Mouse (Mus musculus) midbrain, embryonic 11.5 days (tissue): ENCODE measurements around the gene Depp1. TPM values are rescaled to one million over a fixed set of nuclear protein-coding genes. Genes with fewer than 3 reads are reported as not detected.

Source experiments
- ATAC-seq: fragments of 200-750 bp; cut with Nextera tagmentation; 2 replicates; pipeline ENCODE4 v1.8.0; 2017; ENCODE audit warnings: moderate TSS enrichment, moderate library complexity; ENCODE audit not compliant: low FRiP score
- DNase-seq: peaks from one replicate; pipeline ENCODE4 v3.0.0; 2015; ENCODE audit warnings: low spot score; ENCODE audit errors: missing footprints
- H3K27ac ChIP-seq: fragments of 300-500 bp; sonication (generic); 2 replicates; pipeline ENCODE4 v1.5.1; 2014; ENCODE audit warnings: low read depth, low read length
- H3K27me3 ChIP-seq: fragments of 300-500 bp; sonication (generic); 2 replicates; pipeline ENCODE4 v1.6.1; 2014; ENCODE audit warnings: mild to moderate bottlenecking, low read length, moderate library complexity, mixed read lengths; ENCODE audit not compliant: control insufficient read depth, insufficient read depth
- H3K36me3 ChIP-seq: fragments of 300-500 bp; sonication (generic); 2 replicates; pipeline ENCODE4 v1.6.1; 2014; ENCODE audit warnings: mild to moderate bottlenecking, low read length, moderate library complexity, mixed read lengths; ENCODE audit not compliant: control insufficient read depth, insufficient read depth
- H3K4me1 ChIP-seq: fragments of 300-500 bp; sonication (generic); 2 replicates; pipeline ENCODE4 v1.6.1; 2014; ENCODE audit warnings: low read length; ENCODE audit not compliant: control insufficient read depth, insufficient read depth
- H3K4me2 ChIP-seq: fragments of 300-500 bp; sonication (generic); 2 replicates; pipeline ENCODE4 v1.6.1; 2014; ENCODE audit warnings: mild to moderate bottlenecking, moderate library complexity
- H3K4me3 ChIP-seq: fragments of 300-500 bp; sonication (generic); 2 replicates; pipeline ENCODE4 v1.5.1; 2014; ENCODE audit warnings: low read depth, low read length
- H3K9ac ChIP-seq: fragments of 300-500 bp; sonication (generic); 2 replicates; pipeline ENCODE4 v1.6.1; 2014; ENCODE audit warnings: low read length
- H3K9me3 ChIP-seq: fragments of 300-500 bp; sonication (generic); 2 replicates; pipeline ENCODE4 v1.6.1; 2016; ENCODE audit warnings: low read length; ENCODE audit not compliant: control insufficient read depth
- WGBS: fragments of 180-500 bp; shearing (Covaris S2); extraction: QIAGEN DNeasy Blood & Tissue Kit; methylation state at CpG from one replicate; pipeline ENCODE4 v1.1.7; 2014; 5-methylcytosine and 5-hydroxymethylcytosine counted together
- polyA plus RNA-seq: library from polyadenylated mRNA; unstranded; fragments of >200 nt; fragmentation: Nextera tagmentation; extraction: Ambion mirVana; gene quantifications from 2 replicates; pipeline ENCODE4 v1.2.1, GENCODE M21; 2014

Depp1 gene
- polyA plus RNA-seq, 1 experiment from 2014 or later, result 6.5 TPM

DNA sequence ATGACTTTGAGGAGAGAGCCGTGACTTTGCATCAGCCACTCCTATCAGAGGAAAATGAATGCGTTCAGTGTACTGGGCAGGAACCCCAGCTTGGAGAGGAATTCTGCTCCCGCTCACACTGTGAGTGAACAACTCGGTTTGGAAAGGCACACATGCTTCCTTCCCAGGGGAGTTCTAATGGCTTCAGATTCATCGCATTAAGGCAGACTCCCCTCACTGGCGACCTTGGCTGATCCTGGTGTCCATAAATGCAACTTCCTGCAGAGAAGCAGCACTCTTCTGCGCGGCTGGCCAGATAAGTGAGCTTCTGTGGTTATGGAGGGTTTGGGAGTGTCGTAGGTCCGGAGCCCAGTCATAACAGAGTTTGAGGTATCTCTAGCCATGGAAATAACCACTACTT is 20.6 kb upstream of the Depp1 start:
- no peak overlapping the region for H3K27ac ChIP-seq
- no peak overlapping the region for H3K4me3 ChIP-seq

DNA sequence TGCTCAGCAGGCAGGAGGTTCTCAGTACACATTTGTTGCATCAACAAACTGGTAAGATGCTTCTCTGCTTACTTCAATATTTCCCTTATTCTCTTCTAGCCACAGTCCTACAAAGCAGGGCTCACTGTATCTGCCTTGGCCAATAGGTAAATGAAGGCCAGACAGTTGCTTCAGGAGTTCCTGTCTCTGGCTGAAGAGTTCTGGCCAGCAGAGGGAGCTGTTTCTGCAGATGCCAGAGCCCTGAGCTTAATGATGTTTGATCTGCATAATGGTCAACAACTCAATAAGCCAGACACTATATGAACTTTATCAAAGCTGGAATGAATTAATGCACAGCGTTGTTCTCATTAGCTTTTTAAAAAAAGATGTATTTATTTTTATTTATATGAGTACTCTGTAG is 18.3 kb upstream of the Depp1 start:
- WGBS, result 47% methylated on average over 1 of the region's 1 CpGs
- no peaks in the 10 kb centered on the region for H3K9me3 ChIP-seq
- H3K36me3 ChIP-seq, result no peaks in the 10 kb centered on the region
- H3K4me3 ChIP-seq, result no peak overlapping the region
- peak; percentile 90 for DNase-seq
- ATAC-seq, result no peak
- peaks cover 4% of the 10 kb centered on the region; the same call in 1 of the 2 replicates for H3K4me1 ChIP-seq
- H3K27me3 ChIP-seq, result no peaks in the 10 kb centered on the region
- no peak overlapping the region for H3K4me2 ChIP-seq
- no peak overlapping the region for H3K27ac ChIP-seq
- no peak overlapping the region for H3K9ac ChIP-seq

More for the DNA sequence above, 20.6 kb upstream of the Depp1 start:
- peaks cover 4% of the 10 kb centered on the region; the same call in 1 of the 2 replicates for H3K4me1 ChIP-seq
- no peak overlapping the region for H3K9ac ChIP-seq
- H3K27me3 ChIP-seq, result no peaks in the 10 kb centered on the region
- no peak overlapping the region for H3K4me2 ChIP-seq
- no peaks in the 10 kb centered on the region for H3K9me3 ChIP-seq
- DNase-seq (peak; percentile 84), ATAC-seq (no peak)
- 91% methylated on average over 10 of the region's 10 CpGs for WGBS
- peaks cover 8% of the 10 kb centered on the region; the same call in 1 of the 2 replicates for H3K36me3 ChIP-seq

DNA sequence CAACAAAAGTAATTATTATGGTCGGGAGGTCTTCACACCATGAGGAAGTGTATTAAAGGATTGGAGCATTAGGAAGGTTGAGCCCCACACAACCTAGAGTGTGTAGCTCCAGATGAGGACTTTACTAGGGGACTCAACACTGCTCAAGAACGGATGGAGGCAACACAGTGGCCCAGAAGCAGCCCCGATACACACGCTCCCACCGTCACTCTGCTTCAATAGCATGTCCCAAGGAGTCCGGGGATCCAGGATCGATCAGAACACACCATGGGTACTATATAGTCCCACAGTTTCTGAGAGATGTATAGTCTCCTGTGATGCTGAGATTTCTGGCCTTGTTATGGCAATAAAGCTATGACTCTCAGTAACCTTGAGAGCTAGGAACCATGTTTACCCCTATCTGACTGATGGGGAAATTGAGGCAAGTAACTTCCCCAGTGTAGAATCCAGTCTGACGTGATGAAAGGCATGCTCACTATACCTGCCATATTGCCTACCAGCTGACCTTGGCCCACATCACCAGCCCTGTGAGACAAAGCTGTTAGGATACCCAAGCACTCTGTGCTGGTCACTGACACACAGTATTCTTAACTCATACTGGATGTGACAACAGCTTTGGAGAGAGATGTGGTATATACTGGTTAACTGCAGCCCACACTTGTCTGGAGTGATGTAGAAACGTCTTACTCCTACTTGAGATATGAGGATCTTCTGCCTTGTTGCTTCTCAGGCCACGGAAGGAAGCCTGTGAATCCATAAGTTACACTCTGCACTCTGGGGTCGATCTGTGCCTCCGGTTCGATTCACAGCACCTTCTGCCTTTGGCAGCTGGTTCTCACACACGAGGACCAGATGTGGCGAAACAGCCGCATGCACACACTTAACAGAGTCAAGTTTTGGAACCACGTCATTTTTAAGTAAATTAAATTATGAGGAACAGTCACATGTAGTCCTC is 16.4 kb upstream of the Depp1 start:
- no peak overlapping the region for H3K9ac ChIP-seq
- no peak overlapping the region for H3K4me3 ChIP-seq
- H3K27ac ChIP-seq, result no peak overlapping the region
- H3K4me1 ChIP-seq, result peaks cover 3% of the 10 kb centered on the region; the same call in 1 of the 2 replicates
- H3K9me3 ChIP-seq, result no peaks in the 10 kb centered on the region
- no peak overlapping the region for H3K4me2 ChIP-seq
- no peak for ATAC-seq
- DNase-seq, result peak; percentile 81
- H3K36me3 ChIP-seq, result no peaks in the 10 kb centered on the region
- H3K27me3 ChIP-seq, result no peaks in the 10 kb centered on the region
- 89% methylated on average over 17 of the region's 17 CpGs for WGBS

DNA sequence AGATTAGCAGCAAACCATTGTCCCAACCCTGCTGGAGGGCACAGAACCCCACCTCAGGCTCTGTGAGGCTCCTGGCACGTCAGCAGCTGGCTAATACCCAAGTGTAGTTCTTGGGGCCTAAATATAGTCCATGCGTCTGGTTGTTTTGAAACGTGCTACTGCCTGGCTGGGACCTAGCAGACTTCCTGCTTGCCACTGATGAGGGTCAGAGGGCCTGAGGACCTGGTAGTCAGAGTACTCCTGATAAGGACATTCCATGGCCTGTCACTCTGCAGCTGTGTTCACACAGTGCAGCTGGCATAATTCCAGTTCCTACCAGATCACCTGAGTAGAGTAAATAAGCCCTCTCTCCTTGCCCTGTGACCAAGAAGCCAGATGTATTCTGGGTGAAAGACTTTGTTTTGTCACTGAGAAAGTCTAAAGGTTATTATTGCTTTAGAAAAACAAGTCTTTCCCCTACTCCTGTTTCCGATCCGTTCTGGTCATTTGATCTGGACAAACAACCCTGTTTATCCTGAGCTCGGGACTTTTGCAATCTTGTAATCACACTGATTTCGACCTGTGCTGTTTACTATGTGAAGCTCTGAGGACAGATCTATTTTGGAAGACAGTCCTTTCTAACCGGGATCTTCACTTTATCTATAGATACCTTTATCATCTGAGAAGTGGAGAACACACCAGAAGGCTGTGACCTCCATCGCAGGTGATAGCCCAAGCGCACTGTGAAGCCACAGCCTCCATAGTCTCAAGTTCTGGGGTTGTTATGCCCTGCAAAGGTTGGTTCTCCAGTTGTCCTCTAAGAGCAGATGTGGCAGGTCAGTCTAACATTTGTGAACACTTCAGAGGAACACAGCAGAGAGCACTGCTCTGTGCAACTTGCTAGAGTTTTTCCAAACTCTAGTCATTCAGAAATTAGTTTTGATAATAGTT is 14.9 kb upstream of the Depp1 start:
- ATAC-seq (no peak), DNase-seq (peak; percentile 69)
- no peaks in the 10 kb centered on the region for H3K4me1 ChIP-seq
- H3K27ac ChIP-seq, result no peak overlapping the region
- H3K9me3 ChIP-seq, result no peaks in the 10 kb centered on the region
- no peak overlapping the region for H3K9ac ChIP-seq
- H3K4me3 ChIP-seq, result no peak overlapping the region
- H3K4me2 ChIP-seq, result no peak overlapping the region
- no peaks in the 10 kb centered on the region for H3K27me3 ChIP-seq
- no peaks in the 10 kb centered on the region for H3K36me3 ChIP-seq
- WGBS, result 77% methylated on average over 10 of the region's 10 CpGs

DNA sequence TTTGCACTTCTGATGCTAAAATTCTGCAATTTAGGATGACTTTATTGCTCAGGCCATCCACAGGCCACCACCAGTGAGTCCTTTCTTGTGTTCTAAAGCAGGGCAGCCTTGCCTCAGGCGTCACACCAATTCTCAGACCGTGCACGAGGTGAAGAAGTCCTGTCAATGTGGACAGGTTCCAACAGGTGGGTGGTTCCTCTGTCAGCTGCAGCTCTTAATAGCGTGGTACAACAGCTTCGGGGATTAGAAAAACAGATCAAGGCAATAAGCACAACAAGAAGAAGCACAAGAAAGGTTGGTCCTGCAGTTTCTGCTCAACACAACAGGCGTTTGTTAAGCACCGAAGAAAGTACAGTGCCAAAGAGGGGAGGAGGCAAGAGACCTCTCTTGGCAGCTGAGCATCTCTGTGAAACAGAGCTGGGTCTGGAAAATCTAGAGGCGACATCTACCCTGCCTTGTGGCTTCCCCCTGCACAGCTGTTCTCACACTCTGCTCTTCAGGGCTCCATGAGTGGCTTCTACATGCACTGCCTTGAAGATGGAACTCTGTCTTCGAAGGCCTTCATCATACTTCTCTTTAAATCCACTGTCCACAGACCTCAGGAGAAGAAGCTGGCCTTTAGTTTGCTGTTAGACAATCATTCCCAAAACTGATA is 13.7 kb upstream of the Depp1 start:
- H3K27me3 ChIP-seq, result no peaks in the 10 kb centered on the region
- no peak overlapping the region for H3K27ac ChIP-seq
- H3K9me3 ChIP-seq, result no peaks in the 10 kb centered on the region
- ATAC-seq (no peak), DNase-seq (peak; percentile 61)
- WGBS, result 86% methylated on average over 9 of the region's 9 CpGs
- no peak overlapping the region for H3K9ac ChIP-seq
- no peak overlapping the region for H3K4me3 ChIP-seq
- H3K4me1 ChIP-seq, result no peaks in the 10 kb centered on the region
- no peak overlapping the region for H3K4me2 ChIP-seq
- H3K36me3 ChIP-seq, result no peaks in the 10 kb centered on the region

DNA sequence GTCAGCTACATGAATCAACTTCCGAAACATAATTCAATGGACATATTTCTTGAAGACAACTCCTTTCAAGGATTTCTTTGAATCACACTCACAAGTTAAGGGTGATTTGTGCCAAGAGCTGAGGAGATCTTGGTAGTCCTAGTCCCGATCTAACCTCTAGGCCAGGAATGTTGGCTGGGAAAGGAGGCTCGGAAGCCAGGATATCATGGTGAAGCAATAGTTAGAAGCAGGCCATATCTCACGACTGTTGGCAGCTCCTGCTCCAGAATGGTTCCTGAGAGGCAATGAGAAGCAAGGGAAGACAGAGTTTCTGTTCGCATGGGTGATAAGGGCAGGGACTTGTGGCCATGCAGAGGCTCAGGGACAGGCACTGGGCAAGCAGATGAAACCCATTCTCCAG is 12.9 kb upstream of the Depp1 start:
- Histone ChIP-seq H3K4me2 (no peak overlapping the region), H3K9ac (no peak overlapping the region), H3K36me3 (no peaks in the 10 kb centered on the region), H3K4me1 (no peaks in the 10 kb centered on the region), H3K4me3 (no peak overlapping the region), H3K27ac (no peak overlapping the region), H3K9me3 (no peaks in the 10 kb centered on the region), H3K27me3 (no peaks in the 10 kb centered on the region)
- 89% methylated on average over 5 of the region's 5 CpGs for WGBS
- ATAC-seq (no peak), DNase-seq (no peak)

DNA sequence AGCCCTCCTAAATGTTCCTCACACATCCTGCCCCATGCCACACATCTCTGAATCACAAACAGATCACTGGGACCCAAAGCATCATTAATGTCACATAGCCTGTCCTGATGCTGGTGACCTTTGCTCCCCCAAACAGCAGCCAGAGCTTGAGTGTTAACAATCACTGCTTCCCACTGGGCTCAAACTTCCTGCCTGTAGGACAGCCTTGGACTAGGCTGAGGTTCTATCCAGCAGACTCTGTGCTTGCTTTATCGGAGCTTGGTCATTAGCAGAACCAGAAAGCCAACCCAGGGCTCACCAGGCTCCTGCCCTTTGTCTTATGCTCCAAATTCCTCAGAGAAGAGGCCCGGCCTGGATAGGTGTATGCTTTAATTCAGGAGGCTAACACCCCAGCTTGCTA is 11.5 kb upstream of the Depp1 start:
- WGBS, result 79% methylated on average over 2 of the region's 2 CpGs
- Histone ChIP-seq H3K9me3 (no peaks in the 10 kb centered on the region), H3K36me3 (no peaks in the 10 kb centered on the region), H3K4me2 (no peak overlapping the region), H3K27me3 (no peaks in the 10 kb centered on the region), H3K27ac (no peak overlapping the region), H3K4me1 (no peaks in the 10 kb centered on the region), H3K9ac (no peak overlapping the region), H3K4me3 (no peak overlapping the region)
- DNase-seq (peak; percentile 17), ATAC-seq (no peak)

DNA sequence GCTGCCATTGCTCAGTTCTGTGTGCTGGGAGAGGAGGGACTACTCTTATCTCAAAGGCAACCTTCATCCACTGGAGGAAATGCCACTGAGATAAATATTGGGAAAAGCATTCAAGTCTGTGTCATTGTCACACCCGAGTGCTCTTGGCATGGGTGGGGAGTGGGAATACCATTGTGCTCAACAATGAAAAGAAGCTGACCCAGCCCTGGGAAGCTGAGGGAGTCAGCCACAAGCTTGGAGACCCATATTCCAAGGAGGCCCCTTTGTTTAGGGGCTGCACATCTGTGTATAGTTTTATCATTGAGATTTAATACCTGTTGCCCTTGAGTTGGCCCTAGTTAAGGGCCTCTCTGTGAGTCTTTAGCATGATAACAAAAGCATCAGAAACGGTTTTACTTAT is 10.7 kb upstream of the Depp1 start:
- 59% methylated on average over 2 of the region's 2 CpGs for WGBS
- Histone ChIP-seq H3K27ac (no peak overlapping the region), H3K4me1 (no peaks in the 10 kb centered on the region), H3K27me3 (no peaks in the 10 kb centered on the region), H3K9me3 (no peaks in the 10 kb centered on the region), H3K4me3 (no peak overlapping the region), H3K36me3 (no peaks in the 10 kb centered on the region), H3K4me2 (no peak overlapping the region), H3K9ac (no peak overlapping the region)
- ATAC-seq (no peak), DNase-seq (peak; percentile 60)
